Mouse (Mus musculus) heart, postnatal 0 days (tissue): ENCODE data around the gene Ntan1. TPM values are rescaled to one million over a fixed set of nuclear protein-coding genes. Genes with fewer than 3 reads are reported as not detected.
"Not testable (repeated sequence)": the region's sequence is repeated elsewhere in the genome, so short reads cannot be mapped to it uniquely, and the experiment has no call there.

Source experiments
- ATAC-seq: fragments of 200-750 bp; cut with Nextera tagmentation; 2 replicates; pipeline ENCODE4 v1.8.0; 2017; ENCODE audit warnings: low read depth, moderate number of reproducible peaks, moderate library complexity; ENCODE audit not compliant: insufficient read depth
- DNase-seq: peaks from one replicate; pipeline ENCODE4 v3.0.0-alpha.2; 2016; ENCODE audit warnings: low spot score
- H3K27ac ChIP-seq: fragments of 300-500 bp; sonication (generic); 2 replicates; pipeline ENCODE4 v1.5.1; 2014; ENCODE audit warnings: low read depth, mild to moderate bottlenecking
- H3K27me3 ChIP-seq: fragments of 300-500 bp; sonication (generic); 2 replicates; pipeline ENCODE4 v1.6.1; 2014; ENCODE audit warnings: low read length, mixed read lengths; ENCODE audit not compliant: control insufficient read depth, insufficient read depth
- H3K36me3 ChIP-seq: fragments of 300-500 bp; sonication (generic); replicated peaks from 2 replicates; pipeline ENCODE4 v1.6.1; 2014; ENCODE audit warnings: low read length, mixed read lengths; ENCODE audit not compliant: control insufficient read depth, insufficient read depth
- H3K4me1 ChIP-seq: fragments of 300-500 bp; sonication (generic); 2 replicates; pipeline ENCODE4 v1.6.1; 2014; ENCODE audit warnings: antibody characterized with exemption; ENCODE audit not compliant: control insufficient read depth, insufficient read depth
- H3K4me2 ChIP-seq: fragments of 300-500 bp; sonication (generic); 2 replicates; pipeline ENCODE4 v1.6.1; 2014; ENCODE audit warnings: low read depth, mild to moderate bottlenecking, low read length, moderate library complexity
- H3K4me3 ChIP-seq: fragments of 300-500 bp; sonication (generic); 2 replicates; pipeline ENCODE4 v1.5.1; 2014; ENCODE audit warnings: low read depth, low read length
- H3K9ac ChIP-seq: fragments of 300-500 bp; sonication (generic); replicated peaks from 2 replicates; pipeline ENCODE4 v1.6.1; 2014; ENCODE audit warnings: low read depth, low read length, mixed read lengths
- H3K9me3 ChIP-seq: fragments of 300-500 bp; sonication (generic); replicated peaks from 2 replicates; pipeline ENCODE4 v1.6.1; 2016; ENCODE audit warnings: low read length; ENCODE audit not compliant: control insufficient read depth
- CTCF ChIP-seq: IDR thresholded peaks from 2 replicates; pipeline ENCODE4 v1.5.1; 2016; ENCODE audit warnings: antibody characterized with exemption, control low read depth, low read depth
- EP300 ChIP-seq: IDR thresholded peaks from 2 replicates; pipeline ENCODE4 v1.6.1; 2016; ENCODE audit warnings: antibody characterized with exemption, low read depth
- WGBS: fragments of 180-500 bp; shearing (Covaris S2); extraction: QIAGEN DNeasy Blood & Tissue Kit; methylation state at CpG from one replicate; pipeline ENCODE4 v1.1.7; 2014; 5-methylcytosine and 5-hydroxymethylcytosine counted together
- polyA plus RNA-seq: library from polyadenylated mRNA; unstranded; fragments of >200 nt; fragmentation: Nextera tagmentation; extraction: Ambion mirVana; gene quantifications from 2 replicates; pipeline ENCODE4 v1.2.1, GENCODE M21; 2015
- total RNA-seq: library from RNA; depleted of rRNA; stranded (reverse); fragments of >200 nt; gene quantifications from 2 replicates; pipeline ENCODE4 v1.2.3, GENCODE M21; 2014; ENCODE audit warnings: low replicate concordance

The Ntan1 gene
- total and polyA plus RNA-seq, 2 experiments from 2014 or later = 109 to 141 TPM

DNA sequence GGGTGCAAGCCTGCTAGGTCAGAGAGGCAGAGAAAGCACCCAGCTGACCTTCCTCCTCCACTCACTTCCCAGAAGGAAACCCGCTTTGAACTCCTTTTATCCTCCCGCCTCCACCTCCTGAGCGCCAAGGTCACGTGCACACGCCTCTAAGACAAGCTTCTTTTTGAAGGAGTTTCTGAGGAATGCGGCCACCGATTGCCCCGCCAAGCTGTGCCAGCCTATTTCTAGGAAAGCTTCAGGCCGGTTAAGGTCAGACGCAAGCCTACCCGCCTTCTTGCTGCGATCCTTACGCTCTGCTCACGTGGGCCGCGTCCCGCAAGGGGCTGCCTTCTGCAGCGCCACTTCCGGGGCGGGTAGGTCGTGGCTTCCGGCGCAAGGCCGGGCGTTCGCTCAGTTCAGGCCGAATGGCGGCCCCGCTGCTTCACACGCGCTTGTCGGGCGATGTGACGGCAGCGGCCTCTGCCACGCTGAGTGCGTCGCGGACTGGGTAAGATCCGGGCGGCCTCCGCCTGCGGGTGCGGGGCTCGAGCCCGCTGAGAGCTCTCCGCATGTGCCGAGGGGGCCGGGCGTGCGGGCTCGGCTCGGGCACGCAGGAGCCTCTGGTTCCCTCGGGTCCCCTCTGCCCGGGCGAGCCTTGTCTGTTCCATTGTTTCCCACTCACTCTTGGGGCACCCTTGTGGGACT is 38.1 kb upstream of the Ntan1 start, which contains the start of gene Rrn3:
TSS of gene Rrn3 (plus strand) at position 356 of the 684 bp plus-strand sequence.
- DNase-seq (peak; percentile 89), ATAC-seq (peak; percentile 100)
- peaks cover 13% of the 10 kb centered on the region; the same call in 1 of the 2 replicates for H3K4me1 ChIP-seq
- peak within 1 kb of the TSS; percentile 91 for H3K9ac ChIP-seq
- peak within 1 kb of the TSS; percentile 77 for H3K4me2 ChIP-seq
- peak within 1 kb of the TSS; percentile 83 for H3K4me3 ChIP-seq
- H3K27ac ChIP-seq = peak within 1 kb of the TSS; percentile 57
- no peaks in the 10 kb centered on the region for H3K27me3 ChIP-seq
- TF ChIP-seq CTCF = no peak
- TF ChIP-seq EP300 = peak; percentile 52; the same call in 1 of the 2 replicates
- H3K9me3 ChIP-seq = peaks cover 7% of the 10 kb centered on the region; the same call in 1 of the 2 replicates
- WGBS = under 1% methylated on average over 57 of the region's 57 CpGs
- H3K36me3 ChIP-seq = peaks cover 16% of the 10 kb centered on the region

GRCm38 (mm10) chr16:13781216-13781615 is 37.4 kb upstream of the Ntan1 start:
- Histone ChIP-seq H3K4me2 (peak overlapping the region; percentile 77), H3K27ac (peak overlapping the region; percentile 57), H3K4me3 (peak overlapping the region; percentile 83), H3K9ac (peak overlapping the region; percentile 91), H3K27me3 (no peaks in the 10 kb centered on the region), H3K36me3 (peaks cover 22% of the 10 kb centered on the region), H3K9me3 (peaks cover 7% of the 10 kb centered on the region; the same call in 1 of the 2 replicates), H3K4me1 (peaks cover 13% of the 10 kb centered on the region; the same call in 1 of the 2 replicates)
- WGBS = 27% methylated on average over 8 of the region's 8 CpGs
- peak; percentile 5 for DNase-seq
- ATAC-seq = no peak
- TF ChIP-seq CTCF (no peak), EP300 (no peak)

DNA sequence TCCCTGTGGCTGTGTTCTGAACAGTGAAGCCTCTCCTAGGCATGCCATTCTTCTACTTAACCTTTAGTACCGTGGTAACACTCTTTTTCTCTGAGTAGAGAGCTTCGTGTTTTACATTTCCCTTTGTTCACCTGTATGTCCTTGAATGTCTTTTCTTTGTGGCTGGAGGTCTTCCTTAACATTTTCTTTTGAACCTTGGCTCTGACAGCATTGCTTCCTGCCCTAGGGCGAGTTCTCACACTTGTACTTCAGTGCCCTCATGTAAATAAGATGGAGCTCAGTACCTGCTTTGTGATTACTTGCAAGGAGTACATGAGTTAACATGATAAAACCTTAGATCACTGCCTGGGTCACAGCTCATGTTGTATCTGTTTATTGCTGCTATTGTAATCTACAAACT is 32.7 kb upstream of the Ntan1 start:
- DNase-seq = no peak
- peaks cover 63% of the 10 kb centered on the region for H3K36me3 ChIP-seq
- no peak overlapping the region for H3K4me2 ChIP-seq
- H3K27ac ChIP-seq = no peak overlapping the region
- ATAC-seq = no peak
- H3K27me3 ChIP-seq = no peaks in the 10 kb centered on the region
- peaks cover 6% of the 10 kb centered on the region; the same call in 1 of the 2 replicates for H3K4me1 ChIP-seq
- no peak overlapping the region for H3K9ac ChIP-seq
- TF ChIP-seq EP300 (no peak), CTCF (no peak)
- no peaks in the 10 kb centered on the region for H3K9me3 ChIP-seq
- no peak overlapping the region for H3K4me3 ChIP-seq
- 85% methylated on average over 3 of the region's 3 CpGs for WGBS

DNA sequence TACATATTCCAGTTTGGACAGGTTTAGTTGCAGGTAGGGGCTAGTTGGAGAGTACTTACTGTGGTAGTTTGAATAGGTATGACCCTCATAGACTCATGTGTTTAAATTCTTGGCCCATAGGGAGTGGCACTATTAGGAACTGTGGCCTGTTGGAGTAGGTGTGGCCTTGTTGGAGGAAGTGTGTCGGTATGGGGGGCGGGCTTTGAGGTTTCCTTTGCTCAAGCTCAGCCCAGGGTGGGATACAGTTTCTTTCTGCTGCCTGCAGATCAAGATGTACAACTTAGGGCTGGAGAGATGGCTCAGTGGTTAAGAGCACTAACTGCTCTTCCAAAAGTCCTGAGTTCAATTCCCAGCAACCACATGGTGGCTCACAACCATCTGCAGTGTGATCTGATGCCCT is 25.2 kb upstream of the Ntan1 start:
- H3K9me3 ChIP-seq, H3K4me1 ChIP-seq, ATAC-seq, H3K9ac ChIP-seq, H3K27me3 ChIP-seq, H3K4me3 ChIP-seq, H3K27ac ChIP-seq, DNase-seq, H3K4me2 ChIP-seq: not testable (repeated sequence)
- WGBS = 93% methylated on average over 2 of the region's 2 CpGs
- H3K36me3 ChIP-seq = peaks cover 84% of the 10 kb centered on the region

GRCm38 (mm10) chr16:13796746-13797175 is 21.9 kb upstream of the Ntan1 start:
- Histone ChIP-seq H3K4me1 (no peaks in the 10 kb centered on the region), H3K36me3 (peaks cover 87% of the 10 kb centered on the region), H3K4me2 (no peak overlapping the region), H3K4me3 (no peak overlapping the region), H3K9ac (no peak overlapping the region), H3K27me3 (no peaks in the 10 kb centered on the region), H3K9me3 (no peaks in the 10 kb centered on the region), H3K27ac (no peak overlapping the region)
- DNase-seq (no peak), ATAC-seq (no peak)
- 89% methylated on average over 5 of the region's 5 CpGs for WGBS
- no peak for TF ChIP-seq CTCF
- TF ChIP-seq EP300 = no peak
